Mouse (Mus musculus) left cerebral cortex, adult 2 months (tissue): Measurements from ENCODE around the gene Lamc1. TPM values are rescaled to one million over a fixed set of nuclear protein-coding genes. Genes with fewer than 3 reads are reported as not detected.

Source experiments
- DNase-seq, 2 experiments: peaks; one replicate each; pipeline ENCODE4 v3.0.0; 2021 to 2022; ENCODE audit warnings: low spot score in 2 of 2, mixed read lengths in 1 of 2; ENCODE audit errors: extremely low spot score in 1 of 2
- H3K27ac ChIP-seq: fragments of 200-600 bp; 2 replicates; pipeline ENCODE4 v1.8.1; 2022
- H3K4me3 ChIP-seq: fragments of 200-600 bp; 2 replicates; pipeline ENCODE4 v1.8.1; 2022
- CTCF ChIP-seq: fragments of 200-600 bp; IDR thresholded peaks from 2 replicates; pipeline ENCODE4 v1.8.1; 2022; ENCODE audit warnings: antibody characterized with exemption, mild to moderate bottlenecking, moderate library complexity
- intact Hi-C: fragments of 180-260 bp; cut with DNase I; formaldehyde crosslinking; loops from one replicate; pipeline ENCODE4 v1.15.1; 2025
- long read RNA-seq, 2 experiments: library from polyadenylated mRNA; stranded (forward); transcript quantifications; one replicate each; pipeline ENCODE4 v2.0.0; 2021; ENCODE audit warnings: borderline mapping rate in 2 of 2
- total RNA-seq, 2 experiments: library from RNA; stranded (reverse); gene quantifications; 2 replicates each; pipeline ENCODE4 v1.2.3; 2021

Gene Lamc1
- 10 to 100 TPM; 22.0 to 26.4 TPM for total RNA-seq
- long read RNA-seq, experiment 1, full-length matches to known transcripts: 24 of 33 reads
- long read RNA-seq, experiment 1, partial matches to known transcripts: 7 of 33 reads
- long read RNA-seq, experiment 1, other reads (novel, unspliced or antisense): 2 of 33 reads
- long read RNA-seq, experiment 2, full-length matches to known transcripts: 23 of 35 reads
- long read RNA-seq, experiment 2, partial matches to known transcripts: 10 of 35 reads
- long read RNA-seq, experiment 2, other reads (novel, unspliced or antisense): 2 of 35 reads

DNA sequence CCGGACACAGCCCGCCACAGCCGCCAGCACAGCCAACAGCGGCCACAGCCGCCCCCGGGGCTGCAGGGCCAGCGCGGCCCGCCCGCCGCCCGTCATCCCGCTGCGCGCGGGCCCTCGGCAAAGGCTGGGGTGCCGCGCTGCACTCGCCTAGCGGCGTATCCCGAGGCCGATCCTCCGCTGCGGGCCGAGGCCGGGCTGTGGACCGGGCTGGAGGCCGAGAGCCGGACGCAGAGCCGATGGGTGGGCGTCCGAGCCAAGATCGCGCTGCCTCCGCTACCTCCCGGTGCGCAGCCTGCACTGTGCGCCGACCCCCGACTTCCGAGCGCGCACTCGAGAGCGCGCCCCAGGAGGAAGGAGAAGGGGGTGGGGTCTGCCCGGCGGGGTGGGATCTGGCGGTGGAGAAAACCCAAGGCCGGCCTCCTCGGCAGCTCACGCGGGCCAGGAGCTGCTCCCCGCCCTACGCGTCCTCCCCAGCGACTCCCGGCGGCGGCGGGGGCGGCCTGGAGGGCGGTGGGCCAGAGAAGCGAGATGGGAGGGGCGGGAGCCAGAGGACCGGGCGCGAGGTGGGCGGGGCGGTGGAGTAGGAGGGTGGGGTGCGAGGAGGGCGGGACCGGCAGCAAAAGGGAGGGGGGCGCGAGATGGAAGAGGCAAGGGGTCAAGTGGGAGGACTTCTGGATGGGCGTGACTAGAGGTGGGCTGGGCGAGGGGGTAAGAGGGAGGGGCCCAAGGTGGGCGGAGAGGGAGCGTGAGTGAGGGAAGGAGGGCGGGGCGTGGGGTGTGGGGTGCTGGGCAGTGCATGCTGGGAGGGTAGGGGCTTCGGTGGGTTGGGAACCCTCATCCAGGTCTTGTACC is at the start of gene Lamc1:
Gene Lamc1, minus strand, starts transcription at position 343 of the 852 bp plus-strand sequence.
- DNase-seq: peak; percentile 79 to 81
- peak within 1 kb of the TSS; percentile 95 for H3K27ac ChIP-seq
- intact Hi-C loops: loop anchor here (2.0 to 5.0 kb wide), 5 partner anchors 24 to 430 kb away; partner anchors contain the start of genes Lamc2 and Smg7
- no peak for TF ChIP-seq CTCF
- H3K4me3 ChIP-seq: peak within 1 kb of the TSS; percentile 74

DNA sequence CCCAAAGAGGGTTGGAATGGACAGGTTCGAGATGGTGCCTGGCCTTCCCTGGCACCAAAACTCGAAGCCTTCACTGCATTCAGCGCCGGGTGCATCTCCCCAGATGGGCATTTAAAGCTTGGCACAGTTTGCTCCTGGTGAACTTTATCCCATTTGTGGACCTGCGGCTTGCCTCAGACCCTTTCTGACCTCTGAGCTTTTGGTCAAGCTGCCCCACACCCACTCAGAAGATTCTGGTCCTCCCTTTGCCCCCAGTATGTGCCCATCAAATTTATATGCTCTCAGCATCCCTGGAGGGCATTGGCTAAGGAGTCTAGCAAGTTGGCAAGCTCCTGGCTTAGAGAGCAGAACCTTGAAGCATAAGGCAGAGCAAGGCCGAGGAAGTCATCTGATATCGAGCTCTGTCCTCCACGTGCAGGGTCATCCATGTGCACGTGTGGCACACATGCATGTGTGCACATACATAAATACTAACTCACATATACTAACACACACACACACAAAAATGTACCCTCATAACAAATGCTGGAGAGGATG is 48.2 kb upstream of the Lamc1 start:
- Histone ChIP-seq H3K4me3 (no peak overlapping the region), H3K27ac (no peak overlapping the region)
- DNase-seq: no peak
- TF ChIP-seq CTCF: no peak
- intact Hi-C loops: no loop called here

DNA sequence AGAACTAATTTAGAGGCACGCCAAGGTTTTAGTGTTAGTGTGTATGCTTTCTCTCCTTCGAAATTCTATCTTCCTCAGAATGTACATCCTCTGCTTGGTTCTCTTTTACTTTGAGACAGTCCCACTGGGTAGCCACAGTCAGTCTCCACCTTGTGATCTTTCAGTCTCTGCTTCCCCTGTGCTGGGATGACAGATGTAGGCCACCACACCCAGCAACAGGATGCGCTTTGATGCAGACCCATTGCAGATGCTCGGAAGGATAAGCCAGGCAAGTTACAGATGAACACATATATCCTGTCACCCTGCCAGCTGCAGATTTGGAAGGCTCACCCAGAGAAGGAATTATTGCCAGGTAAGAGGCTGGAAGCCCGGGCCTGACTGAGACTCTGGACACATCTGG is 47.2 kb upstream of the Lamc1 start:
- DNase-seq: no peak
- no peak overlapping the region for H3K27ac ChIP-seq
- no peak overlapping the region for H3K4me3 ChIP-seq
- intact Hi-C loops: loop anchor here (5.0 kb wide), 1 partner anchor 263 kb away; no protein-coding TSS in a partner anchor
- TF ChIP-seq CTCF: no peak

DNA sequence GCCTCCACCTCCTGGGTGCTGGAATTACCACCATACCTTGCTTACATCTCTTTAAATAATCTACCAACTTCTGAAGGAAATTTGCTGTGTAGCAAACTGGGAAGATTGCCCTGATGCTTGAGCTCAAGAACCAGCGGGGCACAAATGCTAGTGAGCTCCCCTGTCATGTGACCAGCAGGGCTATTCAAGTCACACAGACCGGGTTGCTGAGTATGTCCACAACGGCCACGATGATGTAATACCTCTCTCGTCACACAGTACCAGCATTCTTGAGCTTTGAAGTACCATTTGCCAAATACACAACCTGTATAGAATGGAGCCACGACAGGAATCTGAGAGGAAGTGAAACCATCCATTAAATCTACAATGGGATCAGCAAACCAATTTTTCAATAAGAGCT is 46.0 kb upstream of the Lamc1 start:
- no peak for DNase-seq
- H3K4me3 ChIP-seq: no peak overlapping the region
- intact Hi-C loops: loop anchor here (5.0 kb wide), 1 partner anchor 261 kb away; no protein-coding TSS in a partner anchor
- no peak overlapping the region for H3K27ac ChIP-seq
- no peak for TF ChIP-seq CTCF

DNA sequence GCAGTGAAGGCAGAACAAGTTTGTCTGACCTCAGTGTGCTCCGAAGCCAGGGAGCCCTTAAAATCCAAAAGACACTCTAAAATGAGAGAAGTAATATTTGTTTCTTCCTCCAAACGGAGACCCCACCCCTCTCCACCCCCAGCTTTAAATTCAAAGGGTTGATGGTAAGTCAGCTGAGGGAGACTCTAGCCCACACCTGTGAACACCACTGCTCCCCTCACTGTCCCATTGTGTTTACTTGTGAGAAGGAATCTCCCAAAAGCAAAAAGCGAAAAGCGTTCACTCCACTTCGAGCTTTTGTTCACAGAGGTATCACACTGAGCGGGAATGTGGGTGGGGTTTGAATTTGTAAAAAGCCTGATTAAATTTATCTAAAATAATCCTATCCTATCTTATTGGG is 43.9 kb upstream of the Lamc1 start:
- intact Hi-C loops: loop anchor here (5.0 kb wide), 1 partner anchor 259 kb away; no protein-coding TSS in a partner anchor
- Histone ChIP-seq H3K4me3 (no peak overlapping the region), H3K27ac (no peak overlapping the region)
- TF ChIP-seq CTCF: no peak
- no peak for DNase-seq

DNA sequence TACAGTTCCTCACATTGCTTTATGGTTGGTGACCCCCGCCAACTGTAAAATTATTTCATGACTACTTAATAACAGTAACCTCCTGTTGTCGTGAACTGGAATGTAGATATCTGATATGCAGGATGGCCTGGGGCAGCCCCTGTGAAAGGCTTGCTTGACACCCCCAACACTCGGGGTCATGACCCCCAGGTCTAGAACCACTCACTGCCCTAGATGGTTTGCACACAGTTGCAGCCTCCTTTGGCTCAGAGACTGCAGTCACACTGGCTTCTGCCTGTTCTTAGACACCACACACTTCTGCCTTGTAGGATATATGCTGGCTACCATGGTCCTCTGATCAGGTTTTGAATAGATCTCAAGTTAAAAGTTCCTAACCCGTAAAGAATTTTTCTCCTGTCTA is 41.5 kb upstream of the Lamc1 start:
- no peak for TF ChIP-seq CTCF
- no peak overlapping the region for H3K4me3 ChIP-seq
- no peak overlapping the region for H3K27ac ChIP-seq
- intact Hi-C loops: no loop called here
- DNase-seq: no peak

DNA sequence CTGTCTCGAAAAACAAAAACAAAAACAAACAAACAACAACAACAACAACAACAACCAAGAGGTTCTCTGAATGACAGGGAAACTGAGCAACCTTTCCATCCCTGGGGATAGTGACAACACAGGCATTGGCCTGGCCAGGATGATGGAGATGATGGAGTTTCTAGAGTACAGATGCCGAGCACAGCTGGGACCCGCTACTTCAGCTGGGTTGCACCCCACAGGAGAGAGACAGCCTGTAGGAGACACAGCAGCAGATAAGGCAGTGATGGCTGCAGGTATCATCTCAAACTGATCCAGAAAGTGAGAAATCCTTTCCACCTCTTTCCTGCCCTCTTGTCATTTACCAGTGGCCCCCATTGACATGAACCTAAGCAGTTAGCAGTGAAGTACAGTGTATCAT is 39.3 kb upstream of the Lamc1 start:
- TF ChIP-seq CTCF: no peak
- DNase-seq: no peak
- H3K4me3 ChIP-seq: no peak overlapping the region
- intact Hi-C loops: no loop called here
- no peak overlapping the region for H3K27ac ChIP-seq

DNA sequence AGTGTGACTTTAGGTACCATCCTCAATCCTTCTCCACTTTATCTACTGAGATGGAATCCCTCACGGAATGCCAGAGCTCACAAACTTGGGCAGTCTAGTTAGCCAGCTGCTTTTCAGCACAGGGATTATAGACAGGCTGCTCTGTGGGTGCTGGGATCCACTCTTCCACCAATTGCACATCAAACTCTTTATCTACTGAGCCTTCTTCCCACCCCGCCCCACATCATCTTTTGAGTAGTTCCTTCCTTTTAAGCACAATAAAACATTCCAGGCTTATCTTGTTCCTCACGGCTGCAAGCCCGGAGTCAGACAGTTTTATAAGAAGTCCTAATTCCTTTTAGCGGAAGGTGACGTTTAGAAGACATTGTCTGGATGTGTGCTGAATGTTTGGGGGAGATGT is 36.4 kb upstream of the Lamc1 start:
- TF ChIP-seq CTCF: no peak
- no peak for DNase-seq
- Histone ChIP-seq H3K27ac (no peak overlapping the region), H3K4me3 (no peak overlapping the region)
- intact Hi-C loops: no loop called here

DNA sequence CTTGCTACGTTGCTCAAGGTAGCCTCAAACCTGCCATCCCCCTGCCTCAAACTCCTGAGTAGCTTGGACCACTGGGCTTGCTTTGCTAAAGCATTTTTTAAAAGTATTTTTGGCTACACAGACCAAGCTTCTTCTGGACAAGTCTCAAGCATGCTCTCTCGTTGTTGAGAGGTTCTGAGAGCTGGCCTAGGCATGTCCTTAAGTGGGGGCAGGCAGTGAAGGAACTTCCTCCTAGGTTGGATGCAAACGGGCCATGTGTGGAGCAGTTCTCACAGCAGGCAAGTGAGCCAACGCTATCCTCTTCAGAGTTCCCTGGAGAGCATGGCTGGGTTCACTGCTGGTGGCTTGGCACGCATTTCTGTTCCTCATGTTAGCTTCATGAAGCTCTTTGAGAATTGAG is 34.5 kb upstream of the Lamc1 start:
- no peak for DNase-seq
- TF ChIP-seq CTCF: no peak
- Histone ChIP-seq H3K27ac (no peak overlapping the region), H3K4me3 (no peak overlapping the region)
- intact Hi-C loops: no loop called here

DNA sequence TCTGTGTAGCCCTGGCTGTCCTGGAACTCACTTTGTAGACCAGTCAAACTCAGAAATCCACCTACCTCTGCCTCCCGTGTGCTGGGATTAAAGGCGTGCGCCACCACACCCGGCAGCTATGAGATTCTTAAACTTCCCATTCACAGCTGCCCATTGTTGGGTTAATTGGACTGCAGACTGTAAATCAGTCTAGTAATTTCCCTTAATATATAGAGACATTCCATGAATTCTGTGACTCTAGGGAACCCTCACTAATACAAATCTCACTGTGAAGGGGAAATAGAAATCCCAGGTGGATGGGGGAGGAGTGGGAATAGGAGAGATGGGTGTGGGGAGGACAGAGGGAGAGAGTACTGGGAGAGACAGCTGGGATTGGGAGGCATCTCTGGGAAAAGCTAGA is 29.3 kb upstream of the Lamc1 start:
- intact Hi-C loops: no loop called here
- Histone ChIP-seq H3K4me3 (no peak overlapping the region), H3K27ac (no peak overlapping the region)
- no peak for DNase-seq
- TF ChIP-seq CTCF: no peak

DNA sequence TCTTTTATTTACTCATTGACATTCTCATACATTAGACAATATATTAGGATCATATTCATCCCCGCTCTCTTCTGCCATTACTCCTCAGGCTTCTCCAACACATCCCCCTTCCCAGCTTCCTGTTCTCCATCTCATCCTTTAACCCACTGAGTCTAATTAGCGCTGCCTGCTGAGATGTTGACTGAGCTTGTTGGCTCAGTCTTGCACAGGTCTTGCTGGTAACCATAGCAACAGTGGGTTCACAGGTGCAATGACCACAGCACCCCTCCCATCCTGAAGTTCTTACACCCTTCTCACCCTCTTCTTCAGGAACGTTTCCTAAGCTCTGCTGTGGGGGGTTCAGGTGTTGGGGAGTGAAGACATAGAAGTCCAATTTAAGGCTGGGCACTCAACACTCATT is 28.0 kb upstream of the Lamc1 start:
- TF ChIP-seq CTCF: no peak
- Histone ChIP-seq H3K27ac (no peak overlapping the region), H3K4me3 (no peak overlapping the region)
- intact Hi-C loops: no loop called here
- no peak for DNase-seq

DNA sequence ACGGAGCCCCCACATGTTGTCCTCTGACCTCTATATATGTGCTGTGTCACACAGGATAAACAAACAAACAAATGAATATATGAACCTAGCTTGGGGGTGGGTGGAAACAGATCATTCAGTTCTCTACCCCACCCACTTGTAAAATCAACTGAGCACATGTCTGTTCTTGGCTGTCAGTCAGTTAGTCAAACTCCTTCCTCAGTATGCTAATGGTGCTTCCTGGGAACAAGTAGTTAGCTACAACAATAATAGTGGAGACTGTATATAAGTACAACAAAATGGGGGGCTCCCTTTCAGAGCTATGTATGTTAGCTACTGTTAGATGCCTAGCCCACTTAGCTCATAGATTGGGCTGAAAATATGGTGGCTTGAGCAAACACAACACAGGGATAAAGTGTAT is 24.6 kb upstream of the Lamc1 start:
- no peak for DNase-seq
- H3K27ac ChIP-seq: no peak overlapping the region
- H3K4me3 ChIP-seq: no peak overlapping the region
- TF ChIP-seq CTCF: no peak
- intact Hi-C loops: no loop called here
